Mouse (Mus musculus): ENCODE data around the gene Bloc1s2.

DNA sequence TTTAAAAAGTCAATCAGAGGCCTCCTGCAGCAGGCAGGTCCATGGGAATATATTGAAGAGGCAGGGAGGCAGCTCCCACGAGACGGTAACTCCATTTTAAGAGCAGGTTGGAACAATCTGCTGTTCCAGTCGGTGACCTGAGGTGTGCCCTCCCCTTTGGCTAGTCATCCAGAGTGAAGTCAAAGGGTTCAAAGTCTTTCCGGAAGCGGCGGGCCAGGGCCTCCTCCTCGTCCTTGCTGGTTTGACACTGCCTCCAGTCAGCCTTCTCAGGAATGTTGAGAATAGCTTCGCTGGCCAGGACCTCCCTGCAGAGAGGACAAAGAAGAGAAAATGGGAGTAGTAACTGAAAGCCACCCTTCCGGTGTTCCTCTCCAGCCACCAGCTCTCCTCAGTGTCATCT lies 35.9 kb downstream of the Bloc1s2 start:
- TF ChIP-seq ZNF384 (IDR thresholded peaks at IDR 0.05; ENCODE audit: low read depth, low read length) (no peak), ZC3H11A (IDR thresholded peaks at IDR 0.05; ENCODE audit: borderline replicate concordance, low read depth, low read length) (no peak), CHD2 (IDR thresholded peaks at IDR 0.05; ENCODE audit: low read depth, low read length) (no peak), MAFK (IDR thresholded peaks at IDR 0.05; ENCODE audit: insufficient read depth, low read depth, low read length) (no peak)

Measured in ES-E14 (cell line).